Mouse (Mus musculus) heart, adult 2 months (tissue): ENCODE measurements at regions not wholly inside any gene's neighbourhood (a gene's known extent, or its start where the extent isn't known, plus 50 kb on each side); places are given as distances from the start of the nearest gene placed in this dataset.

Experiments used
- CTCF ChIP-seq: fragments of 200-600 bp; IDR thresholded peaks from 2 replicates; pipeline ENCODE4 v1.8.1; 2022; ENCODE audit warnings: antibody characterized with exemption, mild to moderate bottlenecking, moderate library complexity
- EP300 ChIP-seq: fragments of 200-500 bp; IDR thresholded peaks from 2 replicates; pipeline ENCODE4 v1.6.1; 2011; ENCODE audit warnings: low read depth, low read length, control low read depth; ENCODE audit not compliant: insufficient read depth
- POLR2A ChIP-seq: fragments of 200-500 bp; IDR thresholded peaks from 2 replicates; pipeline ENCODE4 v1.6.1; 2011; ENCODE audit warnings: mild to moderate bottlenecking, low read depth, low read length, control low read depth; ENCODE audit not compliant: insufficient read depth

DNA sequence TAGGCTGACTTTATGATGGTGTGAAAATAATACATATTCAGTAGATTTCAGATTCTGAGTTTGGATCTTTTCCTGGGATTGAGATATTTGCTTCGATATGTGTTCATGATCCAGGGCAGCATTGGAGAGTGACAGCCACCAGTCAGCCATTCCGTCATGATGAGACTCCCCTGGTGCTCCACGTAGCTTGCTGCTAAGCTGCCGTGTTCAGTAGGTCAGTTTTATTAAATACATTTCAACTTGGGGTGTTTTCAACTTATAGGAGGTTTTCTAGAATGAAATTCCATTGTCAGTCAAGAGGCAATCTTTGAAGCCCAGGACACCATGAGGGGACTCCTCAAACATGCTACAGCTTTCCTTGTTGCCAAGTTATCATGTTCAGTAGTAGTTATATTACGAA, 141.3 kb downstream of the Ppp4r2 start:
- TF ChIP-seq POLR2A = no peak
- TF ChIP-seq CTCF = no peak
- TF ChIP-seq EP300 = no peak
